Mouse (Mus musculus) limb, embryonic 12.5 days (tissue): Measurements from ENCODE around the gene Ppp1r2. TPM values are rescaled to one million over a fixed set of nuclear protein-coding genes. Genes with fewer than 3 reads are reported as not detected.
A peak's percentile ranks its signal among the peaks of the same experiment; 100 is the strongest.

ENCODE experiments used
- ATAC-seq: fragments of 200-750 bp; cut with Nextera tagmentation; 2 replicates; pipeline ENCODE4 v1.8.0; 2017; ENCODE audit warnings: low read depth, moderate TSS enrichment; ENCODE audit not compliant: insufficient number of reproducible peaks, insufficient read depth, low FRiP score, low TSS enrichment
- H3K27ac ChIP-seq: fragments of 300-500 bp; sonication (generic); 2 replicates; pipeline ENCODE4 v1.5.1; 2016; ENCODE audit warnings: mild to moderate bottlenecking, moderate library complexity
- H3K27me3 ChIP-seq: fragments of 300-500 bp; sonication (generic); 2 replicates; pipeline ENCODE4 v1.6.1; 2016; ENCODE audit warnings: mild to moderate bottlenecking, moderate library complexity
- H3K36me3 ChIP-seq: fragments of 300-500 bp; sonication (generic); 2 replicates; pipeline ENCODE4 v1.6.1; 2016; ENCODE audit warnings: mild to moderate bottlenecking, moderate library complexity
- H3K4me1 ChIP-seq: fragments of 300-500 bp; sonication (generic); replicated peaks from 2 replicates; pipeline ENCODE4 v1.6.1; 2016
- H3K4me2 ChIP-seq: fragments of 300-500 bp; sonication (generic); 2 replicates; pipeline ENCODE4 v1.6.1; 2016; ENCODE audit warnings: mild to moderate bottlenecking, moderate library complexity
- H3K4me3 ChIP-seq: fragments of 300-500 bp; sonication (generic); replicated peaks from 2 replicates; pipeline ENCODE4 v1.5.1; 2016; ENCODE audit warnings: mild to moderate bottlenecking
- H3K9ac ChIP-seq: fragments of 300-500 bp; sonication (generic); replicated peaks from 2 replicates; pipeline ENCODE4 v1.6.1; 2016; ENCODE audit warnings: mild to moderate bottlenecking, moderate library complexity
- H3K9me3 ChIP-seq: fragments of 300-500 bp; sonication (generic); 2 replicates; pipeline ENCODE4 v1.6.1; 2016; ENCODE audit warnings: mild to moderate bottlenecking, moderate library complexity
- WGBS: fragments of 180-500 bp; shearing (Covaris S2); methylation state at CpG from one replicate; pipeline ENCODE4 v1.1.7; 2016; 5-methylcytosine and 5-hydroxymethylcytosine counted together
- polyA plus RNA-seq: library from polyadenylated mRNA; unstranded; fragments of >200 nt; fragmentation: Nextera tagmentation; extraction: Ambion mirVana; gene quantifications from 2 replicates; pipeline ENCODE4 v1.2.1, GENCODE M21; 2016

Gene Ppp1r2
- polyA plus RNA-seq, 1 experiment from 2014 or later = 68.2 TPM

DNA sequence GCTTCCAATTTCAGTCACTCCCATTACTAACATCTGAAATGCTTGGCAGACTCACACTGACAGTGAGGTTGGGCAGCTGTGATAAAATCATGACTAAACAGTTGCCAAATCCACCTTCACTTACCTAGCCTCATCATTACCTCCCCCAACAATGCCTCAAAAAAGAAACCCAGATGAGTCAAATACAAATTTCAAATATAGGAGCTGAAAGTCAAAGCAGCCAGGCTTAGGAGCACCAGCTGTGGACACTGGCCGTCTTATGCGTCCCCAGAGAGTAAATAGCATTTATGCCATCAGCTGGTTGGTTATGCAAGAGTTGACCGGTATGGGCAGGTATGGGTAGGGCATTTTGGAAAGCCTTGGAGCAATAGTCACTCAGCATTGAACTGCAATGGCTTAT lies 25.7 kb downstream of the Ppp1r2 start:
- Histone ChIP-seq H3K4me1 (no peaks in the 10 kb centered on the region), H3K4me2 (no peak overlapping the region), H3K9ac (no peak overlapping the region), H3K27ac (no peak overlapping the region), H3K9me3 (no peaks in the 10 kb centered on the region), H3K4me3 (no peak overlapping the region), H3K27me3 (no peaks in the 10 kb centered on the region), H3K36me3 (peaks cover 12% of the 10 kb centered on the region)
- WGBS = 89% methylated on average over 3 of the region's 3 CpGs
- ATAC-seq = no peak

DNA sequence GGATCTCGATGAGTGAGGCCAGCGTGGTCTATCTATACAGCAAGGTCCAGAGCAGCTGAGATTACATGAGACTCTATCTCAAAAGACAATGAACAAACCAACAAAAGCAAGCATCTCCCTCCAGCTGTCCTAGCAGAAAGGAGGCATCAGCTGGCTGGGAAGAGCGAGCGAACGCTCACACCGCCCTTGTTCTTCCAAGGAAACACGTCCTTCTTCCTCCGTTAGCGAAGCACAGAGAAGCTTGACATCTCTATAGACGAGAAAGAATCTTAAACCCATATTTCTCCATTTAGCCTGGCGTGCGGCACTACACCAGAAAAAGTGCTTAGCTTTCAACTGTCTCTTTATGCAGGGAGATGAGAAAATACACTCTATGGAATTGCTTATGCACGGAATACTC lies 26.4 kb downstream of the Ppp1r2 start:
- no peaks in the 10 kb centered on the region for H3K9me3 ChIP-seq
- no peaks in the 10 kb centered on the region for H3K4me1 ChIP-seq
- H3K4me2 ChIP-seq = no peak overlapping the region
- no peaks in the 10 kb centered on the region for H3K27me3 ChIP-seq
- H3K9ac ChIP-seq = no peak overlapping the region
- 92% methylated on average over 13 of the region's 13 CpGs for WGBS
- no peak for ATAC-seq
- peaks cover 12% of the 10 kb centered on the region for H3K36me3 ChIP-seq
- H3K4me3 ChIP-seq = no peak overlapping the region
- H3K27ac ChIP-seq = no peak overlapping the region

DNA sequence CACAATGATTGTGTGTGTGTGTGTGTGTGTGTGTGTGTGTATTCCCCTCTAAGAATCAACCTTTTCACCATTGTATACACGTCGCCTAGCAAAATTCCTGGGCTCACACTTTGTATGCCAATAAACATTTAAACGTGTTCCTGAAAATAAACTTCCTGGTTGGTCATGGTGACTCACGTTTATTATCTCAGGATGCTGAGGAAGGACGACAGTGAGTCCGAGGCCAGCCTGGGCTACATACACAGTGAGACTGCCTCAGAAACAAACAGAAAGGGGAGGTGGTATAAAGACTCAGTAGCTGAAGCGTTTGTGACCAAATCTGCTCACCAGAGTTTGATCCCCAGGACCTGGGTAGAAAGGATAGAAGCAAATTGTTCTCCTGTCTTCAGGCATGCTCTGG lies 27.6 kb downstream of the Ppp1r2 start:
- no peaks in the 10 kb centered on the region for H3K27me3 ChIP-seq
- H3K9me3 ChIP-seq = no peaks in the 10 kb centered on the region
- no peak overlapping the region for H3K9ac ChIP-seq
- WGBS = 77% methylated on average over 7 of the region's 7 CpGs
- H3K4me1 ChIP-seq = no peaks in the 10 kb centered on the region
- peaks cover 6% of the 10 kb centered on the region; the same call in 1 of the 2 replicates for H3K36me3 ChIP-seq
- H3K4me3 ChIP-seq = no peak overlapping the region
- H3K4me2 ChIP-seq = no peak overlapping the region
- H3K27ac ChIP-seq = no peak overlapping the region
- ATAC-seq = no peak

DNA sequence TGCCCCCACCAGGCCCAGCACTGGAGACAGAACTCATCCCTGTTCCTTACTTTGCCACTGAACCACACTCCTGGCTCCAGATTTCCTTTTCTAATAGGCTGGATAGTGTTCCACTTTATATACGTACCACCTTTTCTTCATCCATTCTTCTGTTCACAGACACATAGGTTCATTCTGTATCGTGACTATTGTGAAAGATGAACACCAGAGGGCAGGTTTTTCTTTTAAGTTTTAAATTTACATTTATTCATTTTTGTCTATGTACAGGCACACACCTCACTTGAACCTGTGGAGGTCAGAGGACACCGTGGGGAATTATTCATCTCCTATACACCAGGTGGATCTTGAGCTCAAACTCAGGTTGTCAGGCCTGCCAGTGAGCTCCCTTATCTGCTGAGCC lies 31.0 kb downstream of the Ppp1r2 start:
- H3K27ac ChIP-seq = no peak overlapping the region
- no peak overlapping the region for H3K9ac ChIP-seq
- H3K4me1 ChIP-seq = no peaks in the 10 kb centered on the region
- 86% methylated on average over 3 of the region's 3 CpGs for WGBS
- no peaks in the 10 kb centered on the region for H3K36me3 ChIP-seq
- no peak overlapping the region for H3K4me2 ChIP-seq
- H3K9me3 ChIP-seq = no peaks in the 10 kb centered on the region
- ATAC-seq = no peak
- no peaks in the 10 kb centered on the region for H3K27me3 ChIP-seq
- H3K4me3 ChIP-seq = no peak overlapping the region

DNA sequence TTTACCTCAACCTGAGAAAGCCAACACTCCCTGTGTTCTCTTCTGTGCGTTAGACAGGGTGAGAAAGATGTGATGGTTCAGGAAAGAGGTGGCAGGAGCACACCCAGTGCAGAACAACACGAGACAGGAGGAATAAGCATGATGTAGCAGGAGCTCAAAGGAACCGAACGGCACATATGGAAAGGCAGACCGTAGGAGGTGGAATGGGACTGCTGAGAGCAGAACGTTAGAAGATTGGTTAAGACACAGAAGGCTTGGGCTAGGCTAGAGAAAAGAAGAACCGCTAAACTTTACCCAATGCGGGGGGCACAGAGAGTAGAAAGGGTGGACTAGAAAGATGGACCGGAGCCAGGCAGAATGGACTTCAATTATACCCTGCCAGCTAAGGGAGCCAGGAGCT lies 33.6 kb downstream of the Ppp1r2 start:
- Histone ChIP-seq H3K27ac (no peak overlapping the region), H3K4me1 (0 out of 2 replicates have a peak, but pooled peaks cover 4% of the 10 kb centered on the region), H3K36me3 (no peaks in the 10 kb centered on the region), H3K9me3 (no peaks in the 10 kb centered on the region), H3K9ac (no peak overlapping the region), H3K27me3 (no peaks in the 10 kb centered on the region; the same call in 1 of the 2 replicates), H3K4me2 (no peak overlapping the region), H3K4me3 (no peak overlapping the region)
- WGBS = 84% methylated on average over 9 of the region's 9 CpGs
- no peak for ATAC-seq

DNA sequence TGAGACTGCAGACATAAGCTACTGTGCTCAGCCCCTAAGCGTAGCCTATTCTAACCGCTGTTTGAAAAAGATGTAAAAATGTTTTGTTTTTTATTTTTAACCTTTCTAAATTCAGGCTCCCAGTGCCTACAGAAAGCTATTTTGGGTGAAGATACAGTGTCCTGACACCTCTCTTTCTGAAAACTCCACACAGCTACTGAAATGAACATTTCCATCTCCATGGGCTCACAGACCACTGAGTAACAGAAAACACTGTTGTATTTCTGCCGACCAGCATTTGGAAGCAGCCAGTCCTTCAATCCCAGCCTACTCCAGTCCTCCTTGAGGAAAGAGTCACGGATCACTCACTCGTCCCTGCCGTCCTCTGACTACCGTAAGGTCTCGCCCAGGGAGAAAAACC lies 34.5 kb downstream of the Ppp1r2 start:
- 88% methylated on average over 8 of the region's 8 CpGs for WGBS
- H3K4me1 ChIP-seq = peaks cover 11% of the 10 kb centered on the region
- H3K27ac ChIP-seq = no peak overlapping the region
- no peak overlapping the region for H3K9ac ChIP-seq
- no peak for ATAC-seq
- H3K4me3 ChIP-seq = no peak overlapping the region
- no peaks in the 10 kb centered on the region for H3K36me3 ChIP-seq
- H3K4me2 ChIP-seq = no peak overlapping the region
- no peaks in the 10 kb centered on the region; the same call in 1 of the 2 replicates for H3K27me3 ChIP-seq
- no peaks in the 10 kb centered on the region for H3K9me3 ChIP-seq

DNA sequence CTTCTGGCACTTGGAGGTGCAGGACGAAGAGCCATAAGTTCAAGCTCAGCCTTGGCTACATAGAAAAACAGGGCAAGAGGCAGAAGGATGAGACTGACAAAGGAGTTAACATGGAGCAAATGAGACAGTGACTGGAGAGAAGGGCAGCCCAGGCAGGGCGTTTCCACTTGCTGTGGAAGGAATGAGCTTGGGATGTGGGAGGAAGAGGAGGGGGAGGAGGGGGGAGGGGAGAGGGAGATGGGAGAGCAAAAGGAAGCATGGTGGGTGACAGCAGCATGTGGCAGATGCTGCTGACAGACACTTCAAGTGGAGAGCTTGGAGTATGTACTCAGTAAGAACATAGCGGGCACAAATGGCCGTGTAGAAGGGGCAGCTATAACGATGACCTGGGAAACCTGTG lies 36.8 kb downstream of the Ppp1r2 start:
- no peaks in the 10 kb centered on the region for H3K36me3 ChIP-seq
- H3K4me1 ChIP-seq = peaks cover 32% of the 10 kb centered on the region
- H3K27me3 ChIP-seq = peaks cover 8% of the 10 kb centered on the region
- WGBS = 82% methylated on average over 5 of the region's 5 CpGs
- H3K9me3 ChIP-seq = no peaks in the 10 kb centered on the region
- no peak overlapping the region for H3K27ac ChIP-seq
- H3K9ac ChIP-seq = no peak overlapping the region
- no peak overlapping the region for H3K4me2 ChIP-seq
- no peak overlapping the region for H3K4me3 ChIP-seq
- no peak for ATAC-seq

DNA sequence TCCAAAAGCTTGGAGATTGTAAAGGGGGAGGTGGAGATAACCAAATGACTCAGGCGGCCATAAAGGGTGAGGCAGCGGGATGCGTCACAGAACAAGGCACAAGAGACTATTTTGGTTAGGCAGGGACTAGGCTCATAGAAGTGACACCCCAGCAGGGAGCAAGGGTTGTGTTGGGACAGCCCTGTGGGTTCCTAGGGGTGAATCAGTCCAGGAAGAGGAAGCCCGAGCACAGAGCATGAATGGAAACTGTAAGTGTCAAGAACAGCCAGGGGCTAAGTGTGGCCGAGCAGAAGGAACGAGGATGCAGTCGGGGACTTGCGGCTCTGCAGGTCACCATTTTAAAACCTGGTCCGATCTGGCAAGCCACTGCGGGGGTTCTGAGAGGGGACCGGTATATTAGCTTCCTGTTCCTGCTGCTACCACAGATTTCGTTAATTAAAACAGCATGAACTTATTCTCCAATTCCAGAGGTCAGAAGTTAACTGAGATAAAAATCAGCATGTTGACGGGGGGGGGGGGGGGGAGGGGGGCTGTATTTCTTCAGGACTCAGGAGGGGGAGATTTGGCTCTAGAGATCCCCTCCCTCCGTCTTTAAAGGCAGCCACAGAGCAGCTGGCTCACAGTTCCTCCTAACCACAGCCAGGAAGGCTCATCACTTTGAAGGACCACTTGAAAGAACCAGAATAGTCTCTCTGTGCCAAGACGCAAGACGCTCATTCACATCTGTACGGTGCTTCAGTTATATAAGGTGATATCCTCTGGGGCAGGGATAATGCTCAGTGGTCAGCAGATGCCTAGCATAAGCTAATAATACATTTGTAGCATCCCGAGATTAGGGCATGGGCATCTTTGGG lies 39.4 kb downstream of the Ppp1r2 start:
- Histone ChIP-seq H3K4me3 (0 out of 2 replicates have a peak overlapping the region, but pooled peaks have one; percentile 6), H3K27ac (no peak overlapping the region), H3K36me3 (no peaks in the 10 kb centered on the region), H3K9me3 (no peaks in the 10 kb centered on the region), H3K4me1 (peaks cover 42% of the 10 kb centered on the region), H3K4me2 (peak overlapping the region; percentile 36), H3K9ac (no peak overlapping the region), H3K27me3 (peaks cover 8% of the 10 kb centered on the region)
- ATAC-seq = no peak
- 9% methylated on average over 18 of the region's 18 CpGs for WGBS

DNA sequence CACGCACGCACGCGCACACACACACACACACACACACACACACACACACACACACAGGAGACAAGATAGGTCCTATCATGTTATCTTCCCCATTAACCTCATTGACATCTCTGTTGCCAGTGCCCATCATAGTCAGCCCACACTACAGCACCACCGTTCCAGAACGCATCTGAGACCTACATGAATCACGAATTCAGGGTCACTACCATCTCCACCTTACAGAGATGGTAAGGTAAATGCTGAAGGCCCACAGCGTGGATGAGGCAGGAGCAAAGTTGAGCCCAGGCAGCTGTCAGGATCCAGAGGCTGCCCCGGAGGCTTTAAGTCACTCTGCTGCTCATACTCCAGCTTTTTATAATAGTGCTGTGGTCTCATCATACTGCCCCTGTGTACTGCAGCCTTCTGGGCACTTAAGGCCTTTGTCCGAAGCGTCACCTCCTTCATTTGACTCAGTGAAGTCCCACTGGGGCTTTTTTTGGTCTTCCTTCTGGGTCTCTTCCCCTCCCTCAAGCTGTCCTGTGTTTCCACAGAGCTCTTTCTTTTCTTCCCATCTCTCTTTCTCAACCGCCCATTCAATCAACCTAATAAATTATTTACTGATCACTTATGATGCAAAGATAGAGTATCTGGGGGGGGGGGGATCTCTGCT lies 40.1 kb downstream of the Ppp1r2 start:
- no peak overlapping the region for H3K27ac ChIP-seq
- ATAC-seq = no peak
- WGBS = 69% methylated on average over 12 of the region's 12 CpGs
- peaks cover 8% of the 10 kb centered on the region for H3K27me3 ChIP-seq
- H3K4me1 ChIP-seq = peaks cover 42% of the 10 kb centered on the region
- H3K36me3 ChIP-seq = no peaks in the 10 kb centered on the region
- H3K9me3 ChIP-seq = 0 out of 2 replicates have a peak, but pooled peaks cover 4% of the 10 kb centered on the region
- no peak overlapping the region for H3K4me3 ChIP-seq
- H3K4me2 ChIP-seq = peak overlapping the region; percentile 36
- H3K9ac ChIP-seq = no peak overlapping the region

DNA sequence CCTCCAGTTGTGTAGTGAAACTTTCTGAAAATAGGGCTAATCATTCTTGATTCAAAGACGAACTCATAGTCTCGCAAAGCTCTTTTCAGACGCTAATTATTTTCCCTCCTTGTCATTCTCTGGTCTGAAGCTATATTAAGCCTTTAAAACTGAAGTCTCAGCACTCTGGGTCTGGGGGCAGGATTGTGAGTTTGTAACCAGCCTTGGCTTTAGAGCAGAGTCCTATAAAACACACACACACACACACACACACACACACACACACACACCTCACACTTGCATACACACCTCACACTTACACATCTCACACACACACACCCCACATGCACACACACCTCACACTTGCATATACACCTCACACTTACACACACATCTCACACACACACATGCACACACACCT lies 40.7 kb downstream of the Ppp1r2 start:
- Histone ChIP-seq H3K4me1 (peaks cover 42% of the 10 kb centered on the region), H3K4me2 (peak overlapping the region; percentile 52), H3K27me3 (peaks cover 8% of the 10 kb centered on the region), H3K36me3 (no peaks in the 10 kb centered on the region), H3K27ac (no peak overlapping the region), H3K9ac (no peak overlapping the region), H3K4me3 (no peak overlapping the region), H3K9me3 (0 out of 2 replicates have a peak, but pooled peaks cover 4% of the 10 kb centered on the region)
- 33% methylated on average over 3 of the region's 3 CpGs for WGBS
- no peak for ATAC-seq

DNA sequence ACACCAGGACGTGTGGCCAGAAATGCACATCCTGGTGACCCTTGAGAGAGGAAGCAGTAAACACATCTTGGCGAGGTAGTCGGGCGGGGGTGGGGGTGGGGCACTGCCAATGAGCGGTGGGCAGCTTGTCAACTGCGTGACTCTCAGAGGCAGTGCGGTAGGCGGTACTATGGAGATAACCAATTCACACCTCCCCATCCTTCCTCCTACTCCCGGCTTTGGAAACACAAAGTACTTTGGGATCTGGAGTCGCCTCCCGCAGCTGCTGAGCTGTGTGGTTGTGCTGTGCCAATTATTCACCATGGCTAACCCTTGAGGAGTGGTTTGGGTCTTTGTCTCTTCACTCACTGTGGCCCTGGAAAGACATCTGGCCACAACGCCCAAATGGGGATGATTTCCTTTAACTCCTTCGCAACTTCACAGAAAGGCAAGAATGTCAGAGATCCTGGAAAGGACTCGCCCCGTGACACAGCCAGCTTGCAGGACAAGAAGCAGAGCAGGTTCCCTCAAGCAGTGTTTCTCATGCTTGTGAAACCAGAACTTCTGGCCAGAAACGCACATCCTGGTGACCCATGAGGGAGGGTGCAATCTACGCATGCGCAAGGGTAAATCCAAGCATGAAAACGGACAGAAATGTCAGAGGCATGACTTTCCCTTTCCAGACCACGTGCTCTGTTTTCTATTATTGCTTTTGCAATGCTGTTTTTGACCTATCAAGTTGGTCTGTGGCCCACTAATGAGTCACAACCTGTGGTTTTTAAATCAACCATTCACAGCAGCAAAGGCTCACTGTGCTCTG lies 41.3 kb downstream of the Ppp1r2 start:
- H3K4me2 ChIP-seq = peak overlapping the region; percentile 52
- 9% methylated on average over 20 of the region's 20 CpGs for WGBS
- H3K27me3 ChIP-seq = peaks cover 8% of the 10 kb centered on the region
- no peak overlapping the region for H3K9ac ChIP-seq
- peaks cover 42% of the 10 kb centered on the region for H3K4me1 ChIP-seq
- H3K36me3 ChIP-seq = no peaks in the 10 kb centered on the region
- H3K27ac ChIP-seq = no peak overlapping the region
- 0 out of 2 replicates have a peak, but pooled peaks cover 4% of the 10 kb centered on the region for H3K9me3 ChIP-seq
- ATAC-seq = no peak
- H3K4me3 ChIP-seq = peak overlapping the region; percentile 21
